Mouse (Mus musculus): ENCODE measurements around the gene Ggt6. TPM values are rescaled to one million over a fixed set of nuclear protein-coding genes. Genes with fewer than 3 reads are reported as not detected.

Ggt6 gene
- total RNA-seq, 2 experiments from 2014 or later: 0.38 TPM

GRCm38 (mm10) chr11:72476074-72476625 lies 40.8 kb downstream of the Ggt6 start:
- no peak for DNase-seq

- DNase-seq: no peak
These were observed 41.9 kb downstream of the Ggt6 start for GRCm38 (mm10) chr11:72477182-72477581.

GRCm38 (mm10) chr11:72477653-72478052 lies 42.3 kb downstream of the Ggt6 start:
- DNase-seq: no peak

GRCm38 (mm10) chr11:72478228-72478627 lies 42.9 kb downstream of the Ggt6 start:
- DNase-seq: no peak

- DNase-seq: no peak
These were observed 44.2 kb downstream of the Ggt6 start for GRCm38 (mm10) chr11:72479499-72479898.

- DNase-seq: no peak
These were observed 46.0 kb downstream of the Ggt6 start for GRCm38 (mm10) chr11:72481313-72481712.

GRCm38 (mm10) chr11:72481952-72482351 lies 46.6 kb downstream of the Ggt6 start:
- DNase-seq: no peak

GRCm38 (mm10) chr11:72484549-72484948 lies 49.2 kb downstream of the Ggt6 start:
- DNase-seq: no peak

GRCm38 (mm10) chr11:72485157-72485556 lies 49.8 kb downstream of the Ggt6 start:
- no peak for DNase-seq

GRCm38 (mm10) chr11:72485960-72486359 lies 50.6 kb downstream of the Ggt6 start:
- no peak for DNase-seq

GRCm38 (mm10) chr11:72487171-72487570 lies 51.8 kb downstream of the Ggt6 start:
- DNase-seq: no peak

GRCm38 (mm10) chr11:72487739-72488138 lies 52.4 kb downstream of the Ggt6 start:
- no peak for DNase-seq

Small RNA genes lying within 50 kb of the gene (microRNA-seq; reads per million reads assigned to microRNA genes)
- 0 reads per million in 2 experiments for gene Mir6338 (ENCODE audit: borderline replicate concordance in 2 of 2)

Other genes starting within 250 kb of the Ggt6 start
- gene Gm43951, start 228.7 kb upstream of the Ggt6 start, total RNA-seq (2021): under 1 TPM; 0.08 to 0.10 TPM
- 1 to 10 TPM; 1.9 to 3.0 TPM for gene 4933427D14Rik, start 228.1 kb upstream of the Ggt6 start, total RNA-seq (2021)
- gene Txndc17, start 228.0 kb upstream of the Ggt6 start, total RNA-seq (2021): 10 to 100 TPM; 27.9 to 28.1 TPM
- gene Med31, start 219.9 kb upstream of the Ggt6 start, total RNA-seq (2021): 1 to 10 TPM; 5.8 to 7.4 TPM
- under 1 TPM in 1 of 2 experiments, not detected in 1; 0.19 TPM for gene Slc13a5, start 168.3 kb upstream of the Ggt6 start, total RNA-seq (2021)
- 1 to 10 TPM; 4.6 TPM for gene Xaf1, start 133.9 kb upstream of the Ggt6 start, total RNA-seq (2021)
- gene Fbxo39, start 121.1 kb upstream of the Ggt6 start, total RNA-seq (2021): not detected
- under 1 TPM; 0.64 to 0.70 TPM for gene Tekt1, start 73.1 kb upstream of the Ggt6 start, total RNA-seq (2021)
- gene Smtnl2, start 23.8 kb upstream of the Ggt6 start, total RNA-seq (2021): 100 to 1,000 TPM; 219 to 223 TPM
- 10 to 100 TPM; 52.1 to 56.5 TPM for gene Mybbp1a, start 5.8 kb downstream of the Ggt6 start, total RNA-seq (2021)
- 10 to 100 TPM; 12.4 to 16.9 TPM for gene Spns2, start 54.4 kb downstream of the Ggt6 start, total RNA-seq (2021)
- gene Spns3, start 115.0 kb downstream of the Ggt6 start, total RNA-seq (2021): under 1 TPM; 0.11 to 0.26 TPM
- 10 to 100 TPM; 74.3 to 77.4 TPM for gene Ube2g1, start 171.8 kb downstream of the Ggt6 start, total RNA-seq (2021)